Mouse (Mus musculus) kidney, adult 18-20 months (tissue): ENCODE measurements around the gene Csnk2a2.

Experiments
- DNase-seq: peaks from one replicate; pipeline ENCODE4 v3.0.0; 2021

The Csnk2a2 gene

DNA sequence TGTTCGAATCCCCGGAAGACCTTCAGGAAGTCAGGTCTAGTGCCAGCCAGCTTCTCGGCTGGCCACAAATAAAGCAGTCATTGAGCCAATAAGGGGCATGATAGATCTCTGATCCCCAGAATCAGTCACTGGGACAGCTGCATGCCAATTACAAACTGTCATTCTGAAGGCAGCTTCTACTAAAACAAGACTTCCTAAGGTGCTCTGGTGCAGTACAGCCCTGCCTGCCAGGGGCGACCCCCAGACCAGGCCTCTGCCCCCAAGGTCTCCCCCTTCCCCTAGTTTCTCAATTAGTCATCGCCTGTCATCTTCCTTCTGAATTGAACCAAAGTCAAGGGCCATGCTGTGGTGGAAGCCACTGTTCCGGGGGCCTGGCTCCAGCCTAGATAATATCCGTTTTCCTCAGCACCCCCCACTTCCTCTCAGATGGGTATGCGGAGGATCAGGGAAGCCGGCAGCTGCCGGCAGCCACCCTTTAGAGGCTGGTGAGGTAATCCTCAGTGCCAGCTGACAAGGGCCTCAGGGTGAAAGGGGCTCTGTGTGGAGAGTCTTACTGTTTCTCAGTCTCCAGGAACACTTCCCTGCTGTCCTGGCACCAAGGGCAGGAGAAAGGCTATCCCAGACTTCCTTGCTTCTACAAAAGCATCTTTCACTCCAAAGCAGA lies 78.4 kb downstream of the Csnk2a2 start:
- peak; percentile 25 for DNase-seq

GRCm38 (mm10) chr8:95409518-95409917 lies 80.3 kb downstream of the Csnk2a2 start:
- DNase-seq, result no peak

DNA sequence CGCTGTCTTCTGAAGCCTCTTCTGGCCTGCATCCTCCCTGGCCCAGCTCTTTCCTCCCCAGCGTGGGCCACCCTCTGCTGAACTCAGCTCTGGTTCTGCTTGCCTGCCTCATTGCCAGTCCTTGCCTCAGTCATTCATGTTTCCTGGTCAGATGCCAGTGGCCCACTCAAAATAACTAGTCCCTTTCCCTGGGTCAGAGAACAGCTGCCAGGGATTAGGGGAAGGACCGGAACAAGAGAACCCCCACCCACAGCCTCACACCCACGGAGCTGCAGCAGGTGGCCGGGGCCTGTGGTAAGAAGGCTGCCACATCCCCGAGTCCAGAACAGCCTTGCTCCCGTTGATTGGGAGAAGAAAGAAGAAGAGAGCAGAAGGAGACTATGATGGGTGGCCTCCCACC lies 88.7 kb downstream of the Csnk2a2 start:
- DNase-seq, result no peak

DNA sequence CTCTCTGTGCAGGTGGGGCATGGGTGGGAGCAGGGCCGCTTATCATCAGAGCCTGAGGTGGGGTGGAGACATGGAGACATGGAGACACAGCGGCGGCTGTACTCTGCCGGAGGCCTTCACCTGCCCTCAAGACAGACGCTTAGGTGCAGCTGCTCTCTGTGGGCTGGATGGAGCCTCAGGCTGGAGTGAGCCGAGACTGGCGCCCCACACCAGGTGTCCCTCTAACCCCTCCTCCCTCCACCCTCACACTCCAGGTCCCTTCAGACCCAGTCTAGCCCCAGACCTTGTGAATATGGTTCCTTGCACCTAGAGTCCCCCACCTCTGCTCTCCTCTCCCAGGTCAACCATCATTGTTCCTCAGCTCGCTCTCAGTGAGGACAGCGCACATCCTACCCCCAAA lies 90.7 kb downstream of the Csnk2a2 start:
- DNase-seq, result no peak

DNA sequence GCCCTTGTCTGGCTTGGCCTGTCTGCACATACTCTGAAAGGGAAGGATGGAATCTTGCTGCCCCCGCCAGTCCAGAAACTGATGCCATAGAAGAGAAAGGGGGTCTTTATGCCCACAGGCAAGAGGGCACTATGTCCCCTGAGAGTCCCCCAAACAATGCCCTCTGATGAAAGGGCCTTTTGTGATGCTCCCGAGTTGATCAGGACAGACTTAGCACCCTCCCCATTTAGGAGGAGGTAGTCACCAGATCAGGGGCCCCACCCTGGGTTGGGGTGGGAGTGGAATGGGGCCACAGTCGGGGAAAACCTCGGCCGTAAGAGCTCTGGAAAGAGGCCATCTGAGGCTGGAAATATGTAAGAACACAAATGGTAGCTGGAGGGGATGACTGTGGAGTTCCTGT lies 92.6 kb downstream of the Csnk2a2 start:
- no peak for DNase-seq

GRCm38 (mm10) chr8:95396752-95397151 lies 93.1 kb downstream of the Csnk2a2 start:
- no peak for DNase-seq
